Mouse (Mus musculus): ENCODE data around the gene Mgp.
"Not testable (repeated sequence)": the region's sequence is repeated elsewhere in the genome, so short reads cannot be mapped to it uniquely, and the experiment has no call there.

The Mgp gene

GRCm38 (mm10) chr6:136898222-136898621 lies 22.6 kb upstream of the Mgp start:
- no peak for DNase-seq (ENCODE audit: low spot score in 2 of 2)

GRCm38 (mm10) chr6:136897789-136898188 lies 22.2 kb upstream of the Mgp start:
- DNase-seq (ENCODE audit: low spot score in 2 of 2) = no peak

GRCm38 (mm10) chr6:136894532-136895339 lies 19.1 kb upstream of the Mgp start:
- DNase-seq (ENCODE audit: low spot score in 2 of 2) = no peak

GRCm38 (mm10) chr6:136892002-136892401 lies 16.4 kb upstream of the Mgp start:
- DNase-seq (ENCODE audit: low spot score in 2 of 2) = no peak

GRCm38 (mm10) chr6:136889554-136889953 lies 13.9 kb upstream of the Mgp start:
- DNase-seq (ENCODE audit: low spot score in 2 of 2) = no peak

GRCm38 (mm10) chr6:136889067-136889466 lies 13.4 kb upstream of the Mgp start:
- no peak for DNase-seq (ENCODE audit: low spot score in 2 of 2)

- DNase-seq (ENCODE audit: low spot score in 2 of 2) = no peak
Measured at GRCm38 (mm10) chr6:136887854-136888253, 12.2 kb upstream of the Mgp start.

GRCm38 (mm10) chr6:136884766-136885165 lies 9.1 kb upstream of the Mgp start:
- DNase-seq (ENCODE audit: low spot score in 2 of 2) = not testable (repeated sequence)

- no peak for DNase-seq (ENCODE audit: low spot score in 2 of 2)
Measured at GRCm38 (mm10) chr6:136883961-136884360, 8.3 kb upstream of the Mgp start.

- no peak for DNase-seq (ENCODE audit: low spot score in 2 of 2)
Measured at GRCm38 (mm10) chr6:136883431-136883915, 7.8 kb upstream of the Mgp start.

- no peak for DNase-seq (ENCODE audit: low spot score in 2 of 2)
Measured at GRCm38 (mm10) chr6:136881678-136882077, 6.1 kb upstream of the Mgp start.

- DNase-seq (ENCODE audit: low spot score in 2 of 2) = no peak
Measured at GRCm38 (mm10) chr6:136874599-136874998, 1.0 kb downstream of the Mgp start.

GRCm38 (mm10) chr6:136868921-136869320 lies 6.7 kb downstream of the Mgp start:
- no peak for DNase-seq (ENCODE audit: low spot score in 2 of 2)

GRCm38 (mm10) chr6:136866150-136866549 lies 9.5 kb downstream of the Mgp start:
- DNase-seq (ENCODE audit: low spot score in 2 of 2) = no peak

- no peak for DNase-seq (ENCODE audit: low spot score in 2 of 2)
Measured at GRCm38 (mm10) chr6:136865360-136865759, 10.3 kb downstream of the Mgp start.

GRCm38 (mm10) chr6:136861020-136861419 lies 14.6 kb downstream of the Mgp start:
- no peak for DNase-seq (ENCODE audit: low spot score in 2 of 2)

- DNase-seq (ENCODE audit: low spot score in 2 of 2) = peak; percentile 43 to 44
Measured at GRCm38 (mm10) chr6:136858420-136858819, 17.2 kb downstream of the Mgp start.

- no peak for DNase-seq (ENCODE audit: low spot score in 2 of 2)
Measured at GRCm38 (mm10) chr6:136857873-136858260, 17.8 kb downstream of the Mgp start.

- DNase-seq (ENCODE audit: low spot score in 2 of 2) = peak; percentile 80 to 87
Measured at GRCm38 (mm10) chr6:136857186-136857872, 18.3 kb downstream of the Mgp start, which contains the start of gene Art4. Art4 (minus strand) TSS chr6:136857733.

- peak; percentile 44 to 73 for DNase-seq (ENCODE audit: low spot score in 2 of 2)
Measured at GRCm38 (mm10) chr6:136856071-136856636, 19.5 kb downstream of the Mgp start.

- no peak for DNase-seq (ENCODE audit: low spot score in 2 of 2)
Measured at GRCm38 (mm10) chr6:136855183-136855582, 20.4 kb downstream of the Mgp start.

- DNase-seq (ENCODE audit: low spot score in 2 of 2) = peak in 1 of 2 experiments; percentile 31
Measured at GRCm38 (mm10) chr6:136854361-136854781, 21.3 kb downstream of the Mgp start.
